Mouse (Mus musculus) liver, embryonic 13.5 days (tissue): ENCODE results near the gene Fam169b. TPM values are rescaled to one million over a fixed set of nuclear protein-coding genes. Genes with fewer than 3 reads are reported as not detected.
"Not testable (repeated sequence)": the region's sequence is repeated elsewhere in the genome, so short reads cannot be mapped to it uniquely, and the experiment has no call there.

ENCODE experiments used
- ATAC-seq: fragments of 200-750 bp; cut with Nextera tagmentation; 2 replicates; pipeline ENCODE4 v1.8.0; 2017; ENCODE audit warnings: low read depth, mild to moderate bottlenecking, moderate number of reproducible peaks, moderate library complexity
- DNase-seq: peaks from one replicate; pipeline ENCODE4 v3.0.0; 2022
- H3K27ac ChIP-seq: fragments of 300-500 bp; sonication (generic); 2 replicates; pipeline ENCODE4 v1.5.1; 2015; ENCODE audit warnings: moderate library complexity, mild to moderate bottlenecking, inconsistent platforms
- H3K27me3 ChIP-seq: fragments of 300-500 bp; sonication (generic); 2 replicates; pipeline ENCODE4 v1.6.1; 2015; ENCODE audit warnings: mild to moderate bottlenecking, inconsistent platforms
- H3K36me3 ChIP-seq: fragments of 300-500 bp; sonication (generic); 2 replicates; pipeline ENCODE4 v1.6.1; 2015; ENCODE audit warnings: mild to moderate bottlenecking, inconsistent platforms
- H3K4me1 ChIP-seq: fragments of 300-500 bp; sonication (generic); replicated peaks from 2 replicates; pipeline ENCODE4 v1.6.1; 2015; ENCODE audit warnings: inconsistent platforms
- H3K4me2 ChIP-seq: fragments of 300-500 bp; sonication (generic); 2 replicates; pipeline ENCODE4 v1.6.1; 2015; ENCODE audit warnings: inconsistent platforms, mild to moderate bottlenecking, moderate library complexity
- H3K4me3 ChIP-seq: fragments of 300-500 bp; sonication (generic); replicated peaks from 2 replicates; pipeline ENCODE4 v1.5.1; 2015; ENCODE audit warnings: mild to moderate bottlenecking, inconsistent platforms
- H3K9ac ChIP-seq: fragments of 300-500 bp; sonication (generic); 2 replicates; pipeline ENCODE4 v1.6.1; 2015; ENCODE audit warnings: mild to moderate bottlenecking, inconsistent platforms
- H3K9me3 ChIP-seq: fragments of 300-500 bp; sonication (generic); replicated peaks from 2 replicates; pipeline ENCODE4 v1.6.1; 2016; ENCODE audit warnings: inconsistent platforms
- WGBS: fragments of 180-500 bp; shearing (Covaris S2); methylation state at CpG from one replicate; pipeline ENCODE4 v1.1.7; 2015; ENCODE audit not compliant: insufficient replicate concordance; 5-methylcytosine and 5-hydroxymethylcytosine counted together
- polyA plus RNA-seq: library from polyadenylated mRNA; unstranded; fragments of >200 nt; fragmentation: Nextera tagmentation; extraction: Ambion mirVana; gene quantifications from 2 replicates; pipeline ENCODE4 v1.2.1, GENCODE M21; 2015

Gene Fam169b
- polyA plus RNA-seq, 1 experiment from 2014 or later: 0.14 TPM

DNA sequence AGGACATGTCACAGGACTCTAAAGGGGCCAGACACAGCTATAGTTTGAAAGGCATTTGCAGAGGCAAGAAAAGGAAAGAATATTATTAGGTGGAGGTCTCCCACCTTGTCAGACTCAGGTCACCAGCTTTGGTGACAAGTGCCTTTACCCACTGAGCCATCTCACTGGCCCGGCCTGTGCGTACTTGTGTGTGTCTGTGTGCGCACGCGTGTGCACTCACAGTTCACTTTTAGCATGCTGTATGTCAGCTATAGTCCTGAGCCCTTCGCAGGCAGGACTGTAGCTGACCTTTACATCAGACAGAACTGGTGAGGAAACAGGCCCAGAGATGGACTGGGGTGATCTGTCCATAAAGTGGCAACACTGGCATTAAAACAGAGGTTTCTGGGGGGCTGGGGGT lies 4.7 kb downstream of the Fam169b start:
- ATAC-seq (no peak), DNase-seq (no peak)
- Histone ChIP-seq H3K27ac (no peak overlapping the region), H3K9me3 (no peaks in the 10 kb centered on the region), H3K4me2 (no peak overlapping the region), H3K4me1 (peaks cover 12% of the 10 kb centered on the region), H3K36me3 (no peaks in the 10 kb centered on the region), H3K9ac (no peak overlapping the region), H3K27me3 (peaks cover 7% of the 10 kb centered on the region; the same call in 1 of the 2 replicates), H3K4me3 (no peak overlapping the region)
- 86% methylated on average over 6 of the region's 6 CpGs for WGBS

DNA sequence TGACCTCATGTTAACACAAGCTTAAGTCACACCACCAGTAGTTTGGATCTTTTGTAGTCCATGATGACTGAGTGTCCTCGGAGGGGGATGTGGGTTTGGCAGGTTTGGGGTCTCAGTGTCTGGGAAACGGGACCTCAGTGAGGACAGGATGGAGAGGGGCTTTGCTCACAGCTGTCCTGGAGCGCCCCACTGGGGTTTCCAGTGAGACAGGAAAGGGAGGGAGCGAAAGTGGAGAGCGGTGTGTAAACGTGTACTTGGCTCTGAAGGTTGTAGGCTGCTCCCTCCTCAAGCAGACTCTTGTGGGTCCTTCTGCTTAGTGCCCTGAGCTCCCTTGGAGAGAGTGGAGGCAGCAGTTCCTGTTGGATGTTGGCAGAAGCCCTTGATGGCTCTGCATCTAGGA lies 5.3 kb downstream of the Fam169b start:
- Histone ChIP-seq H3K36me3 (no peaks in the 10 kb centered on the region), H3K27me3 (peaks cover 7% of the 10 kb centered on the region; the same call in 1 of the 2 replicates), H3K4me3 (no peak overlapping the region), H3K9ac (no peak overlapping the region), H3K9me3 (no peaks in the 10 kb centered on the region), H3K4me2 (no peak overlapping the region), H3K4me1 (peaks cover 12% of the 10 kb centered on the region), H3K27ac (no peak overlapping the region)
- WGBS: 59% methylated on average over 6 of the region's 6 CpGs
- DNase-seq: no peak
- ATAC-seq: no peak

DNA sequence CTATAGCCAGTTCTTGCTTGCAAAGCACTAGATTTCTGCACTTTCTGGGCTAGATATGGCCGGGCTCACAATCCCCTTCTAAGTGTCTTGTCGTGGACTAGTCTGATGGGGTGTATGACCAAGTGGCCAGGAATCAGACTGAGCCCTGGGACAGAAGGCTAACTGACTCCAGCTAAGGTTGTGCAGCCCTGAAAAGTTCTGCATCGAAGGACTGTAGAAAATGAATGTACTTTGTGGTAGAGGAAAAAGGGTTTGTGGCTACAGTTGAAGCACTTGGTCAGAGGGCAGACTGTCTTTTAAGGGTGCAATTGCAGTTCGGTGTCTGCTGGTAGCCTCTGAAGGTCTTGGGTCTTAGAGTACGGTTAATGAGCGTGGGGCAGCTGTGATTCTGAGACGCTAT lies 5.8 kb downstream of the Fam169b start:
- H3K4me1 ChIP-seq: peaks cover 12% of the 10 kb centered on the region
- H3K4me3 ChIP-seq: no peak overlapping the region
- no peak for ATAC-seq
- 67% methylated on average over 7 of the region's 7 CpGs for WGBS
- H3K9ac ChIP-seq: no peak overlapping the region
- no peak overlapping the region for H3K27ac ChIP-seq
- H3K27me3 ChIP-seq: peaks cover 7% of the 10 kb centered on the region; the same call in 1 of the 2 replicates
- DNase-seq: no peak
- H3K9me3 ChIP-seq: no peaks in the 10 kb centered on the region
- H3K4me2 ChIP-seq: no peak overlapping the region
- H3K36me3 ChIP-seq: no peaks in the 10 kb centered on the region

DNA sequence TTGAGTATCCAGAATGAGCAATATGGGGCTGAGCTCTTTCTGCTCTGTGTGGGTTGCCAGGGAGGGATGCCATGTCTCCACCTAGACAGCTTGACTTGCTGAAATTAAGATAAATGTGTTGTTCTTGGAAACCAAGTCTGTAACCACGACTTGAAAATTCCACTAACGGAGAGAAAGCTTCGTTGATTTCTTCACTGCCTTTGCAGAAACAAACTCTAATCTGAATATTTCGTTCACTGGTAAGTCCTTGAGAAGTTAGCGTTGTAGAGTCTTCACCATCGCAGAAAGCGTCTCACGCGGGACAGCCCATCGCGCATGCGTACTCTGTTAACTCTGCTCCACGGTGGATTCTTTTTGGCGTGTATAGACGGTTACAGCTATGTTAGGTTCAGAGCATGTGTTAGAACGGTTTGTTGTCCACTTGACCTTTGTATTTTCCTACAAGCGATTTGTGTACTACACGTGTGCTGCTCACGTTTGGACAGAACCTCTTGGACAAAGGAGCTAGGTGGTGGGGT lies 6.8 kb downstream of the Fam169b start:
- no peaks in the 10 kb centered on the region for H3K9me3 ChIP-seq

DNA sequence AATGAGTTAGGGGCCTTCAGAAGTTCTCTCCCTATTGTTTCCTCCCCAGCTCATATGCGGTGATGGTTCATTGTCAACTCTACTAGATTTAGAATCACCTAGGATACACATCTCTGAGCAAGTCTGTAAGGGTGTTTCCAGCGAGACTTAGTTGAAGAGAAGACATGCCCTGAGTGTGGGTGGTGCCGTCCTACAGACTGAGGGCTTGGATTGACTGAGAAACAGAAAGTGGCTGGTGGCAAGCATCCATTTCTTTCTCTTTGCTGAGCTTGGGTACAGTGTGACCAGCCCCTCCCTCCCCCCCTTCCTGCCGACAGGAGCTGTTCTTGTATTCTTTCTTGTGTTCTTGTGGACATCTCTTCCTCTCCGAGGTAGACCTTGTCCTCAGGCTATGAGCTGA lies 7.7 kb downstream of the Fam169b start:
- Histone ChIP-seq H3K4me2 (no peak overlapping the region), H3K27me3 (peaks cover 3% of the 10 kb centered on the region; the same call in 1 of the 2 replicates), H3K9me3 (no peaks in the 10 kb centered on the region), H3K4me3 (no peak overlapping the region), H3K4me1 (peaks cover 9% of the 10 kb centered on the region), H3K36me3 (no peaks in the 10 kb centered on the region), H3K27ac (no peak overlapping the region), H3K9ac (no peak overlapping the region)
- ATAC-seq (no peak), DNase-seq (no peak)
- WGBS: 61% methylated on average over 5 of the region's 5 CpGs

More for the DNA sequence above, 6.8 kb downstream of the Fam169b start:
- H3K27me3 ChIP-seq: peaks cover 7% of the 10 kb centered on the region; the same call in 1 of the 2 replicates
- DNase-seq: no peak
- peaks cover 14% of the 10 kb centered on the region for H3K4me1 ChIP-seq
- no peak for ATAC-seq
- no peak overlapping the region for H3K9ac ChIP-seq
- no peaks in the 10 kb centered on the region for H3K36me3 ChIP-seq
- WGBS: 82% methylated on average over 19 of the region's 19 CpGs
- H3K4me2 ChIP-seq: no peak overlapping the region
- no peak overlapping the region for H3K27ac ChIP-seq
- H3K4me3 ChIP-seq: no peak overlapping the region

DNA sequence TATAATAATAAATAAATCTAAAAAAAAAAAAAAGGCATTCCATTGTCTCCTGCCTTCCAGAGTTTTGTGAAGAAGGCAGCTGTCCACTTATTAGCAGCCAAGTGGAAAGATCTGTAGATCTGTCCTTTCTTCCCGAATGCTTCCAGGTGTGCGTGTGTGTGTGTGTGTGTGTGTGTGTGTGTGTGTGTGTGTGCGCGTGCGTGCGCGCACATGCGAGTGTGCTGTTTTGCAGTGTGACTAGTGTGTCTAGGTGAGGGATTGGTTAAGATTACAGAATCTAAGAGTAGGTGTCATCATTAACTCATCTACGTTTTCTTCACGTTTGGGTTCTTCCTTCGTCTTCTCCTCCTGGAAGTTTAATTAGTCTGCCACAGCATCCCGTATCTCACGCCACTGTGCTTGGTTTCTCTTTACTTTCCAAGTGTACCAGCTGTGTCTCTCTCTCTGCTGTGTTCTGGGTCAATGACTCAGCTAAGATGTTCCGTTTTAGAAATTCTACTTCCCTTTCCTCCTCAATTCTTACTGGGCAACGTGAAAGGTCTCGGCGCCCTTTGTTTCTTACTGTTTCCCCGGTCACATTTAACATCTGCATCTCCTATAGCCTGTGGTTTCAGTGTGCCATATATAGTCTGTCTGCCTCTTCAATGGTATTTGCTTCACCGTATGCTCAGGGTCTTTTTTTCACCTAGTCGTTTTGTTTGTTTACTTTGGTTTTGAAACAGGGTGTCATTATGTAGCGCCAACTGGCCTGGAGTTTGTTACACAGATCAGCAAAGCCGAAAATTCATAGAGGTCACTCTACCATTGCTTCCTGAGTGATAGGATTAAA lies 8.9 kb downstream of the Fam169b start:
- Histone ChIP-seq H3K9me3 (no peaks in the 10 kb centered on the region), H3K9ac (no peak overlapping the region), H3K27ac (no peak overlapping the region), H3K4me1 (0 out of 2 replicates have a peak, but pooled peaks cover 7% of the 10 kb centered on the region), H3K4me3 (no peak overlapping the region), H3K27me3 (no peaks in the 10 kb centered on the region), H3K4me2 (no peak overlapping the region), H3K36me3 (no peaks in the 10 kb centered on the region)
- 47% methylated on average over 22 of the region's 22 CpGs for WGBS
- ATAC-seq (no peak), DNase-seq (no peak)

DNA sequence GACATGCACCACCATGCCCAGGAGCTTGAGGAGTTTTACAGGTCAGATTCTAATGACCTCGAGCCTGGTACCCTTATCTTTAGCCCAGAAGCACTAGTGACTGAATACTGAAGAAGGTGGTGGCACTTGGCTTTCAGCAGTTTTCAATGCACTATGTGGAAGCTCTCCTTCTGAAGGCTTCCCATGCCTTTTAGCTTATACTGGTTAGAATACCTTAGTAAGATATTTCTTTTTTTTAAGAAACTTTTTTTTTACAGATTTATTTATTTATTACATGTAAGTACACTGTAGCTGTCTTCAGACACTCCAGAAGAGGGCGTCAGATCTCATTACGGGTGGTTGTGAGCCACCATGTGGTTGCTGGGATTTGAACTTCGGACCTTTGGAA lies 9.5 kb downstream of the Fam169b start:
- not testable (repeated sequence) for H3K27ac ChIP-seq, ATAC-seq, H3K4me3 ChIP-seq, H3K4me1 ChIP-seq, H3K36me3 ChIP-seq, DNase-seq, H3K9ac ChIP-seq, H3K4me2 ChIP-seq, H3K27me3 ChIP-seq, H3K9me3 ChIP-seq
- 62% methylated on average over 4 of the region's 4 CpGs for WGBS

DNA sequence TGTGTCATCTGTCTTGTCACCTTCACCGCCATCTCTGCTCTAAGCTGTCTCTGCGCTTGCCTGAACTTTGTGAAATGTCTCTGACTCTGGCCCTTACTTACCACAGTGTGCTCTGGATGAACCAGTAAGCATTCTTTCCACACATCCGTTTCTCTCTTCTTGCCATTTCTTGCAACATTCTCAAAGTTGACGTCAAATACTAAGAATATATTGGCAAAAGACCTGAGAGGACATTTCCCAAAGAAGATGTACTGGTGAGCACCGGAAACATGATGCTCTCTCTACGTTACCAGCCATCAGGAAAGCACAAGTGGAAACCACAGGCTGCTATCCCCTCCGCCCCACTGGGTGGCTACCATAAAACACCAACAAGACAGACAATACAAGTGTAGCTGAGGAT lies 10.1 kb downstream of the Fam169b start:
- Histone ChIP-seq H3K4me3 (no peak overlapping the region), H3K36me3 (no peaks in the 10 kb centered on the region), H3K4me2 (no peak overlapping the region), H3K27ac (no peak overlapping the region), H3K4me1 (0 out of 2 replicates have a peak, but pooled peaks cover 7% of the 10 kb centered on the region), H3K9ac (no peak overlapping the region), H3K27me3 (no peaks in the 10 kb centered on the region), H3K9me3 (no peaks in the 10 kb centered on the region)
- no peak for ATAC-seq
- DNase-seq: no peak
- 65% methylated on average over 7 of the region's 7 CpGs for WGBS

DNA sequence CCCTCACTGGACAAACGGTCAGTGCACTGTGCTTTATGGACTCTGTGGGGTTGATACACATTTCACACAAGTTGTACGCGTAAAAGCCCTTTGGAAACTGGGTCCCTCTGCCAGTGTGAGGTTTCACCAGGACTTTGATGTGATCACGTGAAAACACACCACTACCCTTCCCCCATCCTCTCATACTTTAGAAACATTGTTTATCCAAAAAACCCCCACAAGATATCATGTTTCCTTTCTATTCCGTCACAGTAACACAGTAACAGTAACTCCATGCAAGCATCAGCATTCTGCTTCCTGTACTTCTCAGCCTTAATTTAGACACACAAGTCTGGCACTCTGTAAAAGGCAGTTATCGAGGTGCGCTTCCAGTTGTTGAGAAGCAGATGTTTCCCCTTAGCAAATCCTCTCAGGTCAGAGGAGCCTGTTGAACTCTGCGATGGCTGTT lies 12.2 kb downstream of the Fam169b start:
- Histone ChIP-seq H3K27ac (no peak overlapping the region), H3K4me1 (0 out of 2 replicates have a peak, but pooled peaks cover 7% of the 10 kb centered on the region), H3K27me3 (no peaks in the 10 kb centered on the region), H3K4me3 (no peak overlapping the region), H3K9me3 (no peaks in the 10 kb centered on the region), H3K4me2 (no peak overlapping the region), H3K9ac (no peak overlapping the region), H3K36me3 (no peaks in the 10 kb centered on the region)
- ATAC-seq (no peak), DNase-seq (no peak)
- 58% methylated on average over 8 of the region's 8 CpGs for WGBS

DNA sequence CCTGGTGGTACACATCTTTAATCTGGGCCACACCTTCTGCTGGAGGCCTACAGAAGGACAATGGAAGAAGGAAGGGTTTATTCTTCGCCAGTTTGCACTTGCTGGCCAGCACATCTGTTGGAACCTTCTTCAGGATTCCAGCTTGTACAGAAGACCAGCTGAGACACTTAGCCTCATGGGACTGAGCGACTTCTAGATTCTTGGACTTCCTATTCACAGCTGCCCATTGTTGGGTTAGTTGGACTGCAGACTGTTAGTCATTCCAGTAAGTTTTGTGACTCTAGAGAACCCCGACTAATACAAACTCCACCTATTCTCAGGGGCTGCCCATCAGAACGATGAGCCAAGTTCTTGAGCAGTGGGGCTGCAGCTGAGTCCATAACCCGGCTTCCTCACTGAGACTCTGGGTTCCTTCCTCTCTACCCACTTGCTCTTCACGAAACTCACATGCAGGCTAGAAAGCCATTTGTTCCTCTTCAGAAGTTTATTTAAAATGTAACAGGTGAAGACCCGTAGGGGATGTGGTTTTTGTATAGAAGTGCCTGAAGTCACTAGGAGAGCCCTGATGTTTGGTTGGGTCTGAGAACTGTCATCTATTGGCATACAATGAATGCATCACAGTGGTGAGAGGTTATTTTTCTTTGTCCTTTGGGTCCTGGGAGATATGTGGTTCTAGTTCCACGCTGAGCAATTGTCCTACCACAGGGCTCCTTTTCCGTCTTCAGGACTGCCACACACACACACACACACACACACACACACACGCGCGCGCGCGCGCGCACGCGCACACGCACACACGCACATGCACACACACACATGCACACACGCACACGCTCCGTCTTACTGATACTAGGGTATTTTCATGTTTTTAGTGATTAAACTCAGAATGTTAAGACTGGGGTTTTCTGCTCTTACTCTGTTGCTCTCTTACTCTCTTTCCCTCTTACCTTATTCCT lies 13.2 kb downstream of the Fam169b start:
- H3K36me3 ChIP-seq: no peaks in the 10 kb centered on the region
- no peak overlapping the region for H3K9ac ChIP-seq
- no peak for ATAC-seq
- no peaks in the 10 kb centered on the region for H3K27me3 ChIP-seq
- H3K4me1 ChIP-seq: 0 out of 2 replicates have a peak, but pooled peaks cover 7% of the 10 kb centered on the region
- no peak overlapping the region for H3K4me3 ChIP-seq
- no peaks in the 10 kb centered on the region for H3K9me3 ChIP-seq
- no peak overlapping the region for H3K4me2 ChIP-seq
- WGBS: 81% methylated on average over 24 of the region's 24 CpGs
- DNase-seq: no peak
- H3K27ac ChIP-seq: no peak overlapping the region

DNA sequence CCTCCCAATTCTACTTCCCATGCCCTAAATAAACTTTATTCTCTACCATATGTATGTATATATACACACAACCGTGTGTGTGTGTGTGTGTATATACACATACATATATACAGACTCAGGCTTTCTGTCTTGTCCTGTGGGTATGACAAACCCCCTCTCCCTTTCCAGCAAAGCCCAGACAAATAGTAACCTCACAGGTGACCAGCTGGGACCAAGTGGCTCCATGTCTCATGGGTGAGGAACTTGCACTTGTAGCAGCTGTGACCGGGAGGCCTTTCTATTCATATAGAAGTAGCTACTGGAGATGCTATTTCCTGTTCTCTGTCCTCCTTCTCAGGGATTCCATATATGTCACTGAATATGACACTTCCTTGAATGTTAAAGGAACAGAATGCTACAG lies 13.9 kb downstream of the Fam169b start:
- 60% methylated on average over 2 of the region's 2 CpGs for WGBS

More for the DNA sequence above, 13.9 kb downstream of the Fam169b start:
- no peak overlapping the region for H3K27ac ChIP-seq
- no peaks in the 10 kb centered on the region for H3K36me3 ChIP-seq
- no peaks in the 10 kb centered on the region for H3K9me3 ChIP-seq
- no peak overlapping the region for H3K4me2 ChIP-seq
- no peak overlapping the region for H3K9ac ChIP-seq
- 0 out of 2 replicates have a peak, but pooled peaks cover 7% of the 10 kb centered on the region for H3K4me1 ChIP-seq
- no peaks in the 10 kb centered on the region for H3K27me3 ChIP-seq
- no peak for ATAC-seq
- no peak overlapping the region for H3K4me3 ChIP-seq
- DNase-seq: no peak
